Mouse (Mus musculus) thymus, postnatal 4 days (tissue): ENCODE measurements around the gene Boc.
A peak's percentile ranks its signal among the peaks of the same experiment; 100 is the strongest.

Experiments
- DNase-seq: peaks from one replicate; pipeline ENCODE4 v3.0.0; 2021

Boc gene

DNA sequence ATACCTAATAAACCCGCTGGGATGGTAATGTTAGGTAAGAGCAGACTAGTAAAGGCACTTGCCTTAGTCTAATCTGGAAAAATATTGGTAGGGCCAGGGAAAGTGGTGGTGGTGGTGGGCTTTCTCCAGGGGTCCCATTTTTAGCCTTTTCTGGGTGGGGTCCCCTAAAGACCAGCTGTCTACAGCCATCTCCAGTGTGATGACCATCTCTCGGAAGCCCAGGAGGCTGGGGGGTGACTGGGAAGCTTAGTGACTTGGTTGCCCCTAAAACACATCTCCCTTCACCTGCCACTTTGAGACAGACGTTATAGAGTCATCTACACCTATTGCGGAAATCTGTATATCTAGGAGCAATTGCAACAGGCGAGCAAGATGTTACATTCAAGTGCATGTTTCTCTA, 6.0 kb downstream of the Boc start:
- DNase-seq: no peak

DNA sequence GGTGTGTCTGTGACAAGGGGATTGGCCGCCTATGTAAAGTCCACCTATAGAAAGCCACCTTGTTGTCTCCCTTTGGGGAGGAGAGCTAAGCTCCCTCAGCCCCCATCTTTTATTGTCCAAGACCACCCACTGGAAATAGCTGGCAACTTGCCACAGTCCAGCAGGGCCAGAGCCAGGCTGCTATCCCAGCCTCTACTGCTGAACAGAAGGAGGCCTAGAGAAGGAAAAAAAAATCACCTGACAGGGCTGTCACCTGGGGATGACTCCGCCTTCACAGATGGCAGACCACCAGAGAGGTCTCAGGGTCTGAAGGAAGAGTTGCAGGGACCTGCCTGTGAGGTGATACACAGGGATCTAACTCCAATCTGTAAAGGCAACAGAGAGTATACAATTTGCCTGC, 6.7 kb downstream of the Boc start:
- DNase-seq: no peak

DNA sequence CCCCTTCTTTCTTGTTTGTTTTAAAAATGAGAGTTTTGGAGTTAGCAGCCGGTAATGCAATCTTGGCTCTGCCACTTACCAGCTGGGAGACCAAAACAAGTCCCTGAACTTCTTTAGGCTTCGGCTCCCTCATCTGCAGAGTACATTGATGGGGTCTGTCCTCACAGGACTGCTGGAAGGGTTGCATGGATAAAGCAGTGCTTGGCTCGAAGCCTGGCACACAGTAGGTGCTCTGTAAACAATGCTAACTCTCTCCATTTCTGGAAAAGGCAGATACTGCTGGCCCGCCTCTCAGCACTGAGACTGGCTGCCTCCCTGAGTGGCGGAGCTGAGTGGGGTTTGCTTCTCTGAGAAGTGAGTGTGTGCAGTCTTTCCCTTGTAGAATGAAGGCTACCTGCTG, 7.2 kb downstream of the Boc start:
- DNase-seq: no peak

DNA sequence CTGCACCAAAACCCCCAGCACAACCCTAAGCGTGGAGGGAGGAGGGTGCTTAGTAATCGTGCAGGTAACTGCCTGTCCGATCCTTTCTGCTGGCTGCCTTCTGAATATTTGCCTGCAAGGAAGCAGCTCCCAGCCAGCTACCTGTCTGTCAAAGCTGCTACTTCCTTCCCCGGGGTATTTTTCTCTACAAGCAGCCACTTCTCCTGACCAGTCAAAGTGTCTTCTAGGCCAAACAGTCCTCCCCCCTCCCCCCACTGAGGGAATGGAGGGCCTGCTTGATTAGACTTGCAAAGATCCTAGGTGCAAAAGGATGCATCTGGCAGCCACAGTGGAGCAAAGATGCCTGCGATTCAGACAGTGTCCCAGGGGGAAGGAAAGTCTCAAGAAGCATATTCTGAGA, 7.9 kb downstream of the Boc start:
- DNase-seq: no peak

DNA sequence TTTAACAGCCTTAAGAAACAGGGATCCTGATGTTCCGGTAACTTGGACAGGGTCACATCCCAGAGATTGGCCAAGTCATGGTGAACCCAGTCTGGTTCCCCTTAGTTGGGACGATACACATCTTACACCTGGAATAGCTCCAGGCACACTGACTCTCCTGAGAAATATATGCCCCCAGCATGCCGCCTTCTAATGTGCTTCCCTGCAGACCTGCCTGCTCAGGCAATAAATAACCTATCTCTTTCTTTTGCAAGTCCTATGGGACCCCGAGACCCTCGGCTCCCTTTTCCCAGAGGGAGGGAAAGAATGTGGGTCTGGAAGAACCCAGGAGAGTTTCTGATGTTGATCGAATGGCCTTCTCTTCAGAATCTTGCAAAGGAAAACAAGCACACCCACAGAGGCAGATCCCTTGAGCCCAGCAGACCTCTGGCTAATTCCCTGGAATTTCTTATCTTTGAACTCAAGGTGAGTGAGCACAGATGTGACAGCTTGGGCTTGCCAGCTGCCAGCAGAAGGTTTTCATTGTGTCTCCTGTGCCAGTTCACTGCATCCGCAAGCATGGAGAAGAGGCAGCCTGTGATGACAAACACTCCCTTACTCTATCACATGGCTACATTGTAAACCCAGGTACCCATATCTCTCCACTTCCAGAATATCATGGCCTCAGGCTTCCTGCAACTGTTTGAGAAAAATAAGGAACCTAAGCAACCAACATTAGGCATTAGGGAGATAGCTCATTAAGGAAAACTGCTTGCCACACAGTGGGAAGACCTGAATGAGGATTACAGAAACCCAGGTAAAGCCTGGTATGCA, 8.6 kb downstream of the Boc start:
- DNase-seq: no peak

DNA sequence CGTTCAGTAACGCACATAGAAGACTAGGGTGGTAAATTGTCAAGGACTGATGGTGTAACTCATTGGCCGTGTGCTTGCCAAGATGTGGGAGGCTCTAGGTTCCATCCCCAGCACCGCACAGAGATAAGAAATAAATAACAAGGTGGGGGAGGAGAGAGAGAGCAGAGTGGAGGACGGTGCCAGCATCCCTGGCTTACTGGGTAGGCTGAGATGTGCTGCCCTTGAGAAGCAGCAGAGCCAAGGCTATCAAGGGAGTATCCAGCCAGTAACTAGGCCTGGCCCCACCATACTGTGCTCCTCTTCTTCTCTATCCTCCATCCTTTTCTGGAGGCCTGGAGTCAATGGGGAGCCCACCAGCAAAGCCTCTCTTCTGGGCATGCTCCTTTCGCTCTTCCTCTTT, 9.3 kb downstream of the Boc start:
- DNase-seq: no peak

DNA sequence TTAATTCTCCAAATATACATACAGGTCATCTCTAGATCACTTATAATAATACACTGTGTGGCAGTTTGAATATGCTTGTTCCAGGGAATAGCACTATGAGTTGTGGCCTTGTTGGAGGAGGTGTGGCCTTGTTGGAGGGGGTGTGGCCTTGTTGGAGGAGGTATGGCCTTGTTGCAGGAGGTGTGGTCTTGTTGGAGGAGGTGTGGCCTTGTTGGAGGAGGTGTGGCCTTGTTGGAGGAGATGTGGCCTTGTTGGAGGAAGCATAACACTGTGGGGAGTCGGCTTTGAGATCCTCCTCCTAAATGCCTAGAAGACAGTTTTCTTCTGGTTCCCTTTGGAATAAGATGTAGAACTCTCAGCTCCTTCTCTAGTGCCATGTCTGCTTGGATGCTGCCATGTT, 10.7 kb downstream of the Boc start:
- DNase-seq: no peak

DNA sequence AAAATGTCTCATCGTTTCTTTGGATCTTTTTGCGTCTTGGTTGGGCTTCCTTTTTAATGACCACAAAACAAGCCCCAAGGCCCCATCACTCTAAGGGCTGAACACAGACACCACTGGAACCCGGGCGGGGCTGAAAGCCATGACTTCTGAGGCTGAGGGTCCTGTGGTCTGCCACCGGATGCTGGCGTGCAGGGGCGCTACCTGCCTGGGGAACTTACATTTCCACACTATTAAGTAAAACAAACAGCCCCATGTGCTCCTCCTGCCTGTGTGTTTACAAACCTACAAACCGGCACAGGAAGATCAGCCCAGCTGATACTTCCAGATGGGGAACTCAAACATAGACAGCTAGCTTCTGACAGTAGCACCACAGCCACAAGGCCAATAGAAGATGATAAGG, 11.9 kb downstream of the Boc start:
- DNase-seq: peak; percentile 44

DNA sequence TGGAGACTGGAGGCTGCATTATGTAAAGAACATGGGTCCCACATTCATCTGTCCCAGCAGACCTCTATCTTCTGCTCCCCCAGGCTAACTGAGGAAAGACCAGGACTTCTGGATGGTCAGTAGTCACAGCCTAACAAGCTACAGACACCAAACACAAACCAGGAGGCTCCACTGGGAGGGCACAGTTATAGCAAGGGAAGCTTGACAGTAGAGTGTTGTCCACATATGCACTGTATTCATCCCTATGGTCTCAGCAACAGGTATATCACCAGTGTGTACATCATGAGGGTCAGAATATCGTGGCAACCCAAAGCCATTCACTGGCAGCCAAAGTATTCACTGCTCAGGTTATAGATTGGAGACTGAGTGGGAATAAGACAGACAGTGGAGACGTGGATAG, 12.8 kb downstream of the Boc start:
- DNase-seq: no peak

DNA sequence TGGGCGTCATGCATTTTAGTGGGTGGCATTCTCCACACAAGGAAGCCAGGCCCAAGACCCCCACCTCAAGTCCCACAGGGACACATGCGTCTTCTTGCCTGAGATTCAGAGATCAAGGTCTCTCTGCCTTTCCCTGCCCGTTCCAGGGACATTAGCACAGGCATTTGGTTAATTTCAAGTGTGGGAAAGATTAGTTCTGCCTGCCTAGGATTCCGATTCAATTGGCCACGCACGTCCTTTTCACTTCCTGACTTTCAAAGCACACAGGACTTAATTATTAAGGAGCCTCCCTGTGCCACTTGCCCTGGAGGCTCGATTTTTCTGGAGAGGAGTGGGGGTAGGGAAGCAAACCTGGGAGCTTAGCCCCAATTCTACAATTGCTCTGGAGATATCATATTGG, 13.5 kb downstream of the Boc start:
- no peak for DNase-seq

DNA sequence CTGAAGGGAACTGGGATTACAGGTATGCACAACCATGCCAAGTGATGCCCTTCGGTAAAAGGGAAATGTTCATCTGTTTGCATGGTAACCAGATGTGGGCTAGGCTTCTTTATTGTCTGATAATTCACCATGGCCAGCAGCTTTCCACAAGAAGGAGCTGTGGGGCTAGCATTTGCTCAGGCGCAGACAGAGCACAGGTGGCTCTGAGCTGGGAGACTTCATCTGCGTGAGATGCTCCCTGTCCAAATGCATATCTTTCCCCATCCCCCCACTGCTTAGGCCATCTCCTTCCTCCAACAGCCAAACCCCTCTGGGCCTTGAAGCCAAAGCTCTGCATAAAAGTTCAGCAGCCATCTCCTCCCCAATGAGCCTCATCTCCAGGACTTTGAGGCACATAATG, 15.6 kb downstream of the Boc start:
- DNase-seq: no peak

DNA sequence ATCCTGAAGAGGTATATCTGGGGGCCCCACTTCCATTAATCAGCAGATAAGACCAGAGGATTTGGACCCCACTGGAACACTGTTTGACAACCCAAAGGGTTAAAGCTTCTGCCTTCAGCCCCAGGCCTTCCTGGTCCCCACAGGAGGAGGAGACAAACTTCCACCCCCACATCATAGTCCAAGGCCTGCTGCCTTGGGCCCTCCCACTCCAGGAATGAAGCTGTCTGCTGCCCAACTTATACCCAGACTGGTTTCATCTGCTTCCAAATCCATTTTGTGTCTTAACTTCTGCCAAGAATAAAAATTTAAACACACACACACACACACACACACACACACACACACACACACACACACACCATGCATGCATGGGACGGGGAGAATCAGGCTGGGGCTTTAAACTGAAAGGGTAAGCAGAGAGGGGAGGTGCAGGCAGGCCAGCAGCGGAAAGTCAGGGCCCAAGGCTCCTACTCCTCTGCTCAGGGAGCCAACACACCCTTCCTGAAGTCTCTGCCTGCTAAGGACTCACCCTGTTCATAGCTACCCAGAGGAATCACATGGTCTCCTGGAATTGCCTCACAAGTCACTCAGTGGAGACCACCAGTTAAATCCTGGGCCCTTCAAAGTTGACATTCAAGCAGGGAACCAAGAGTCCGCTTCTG, 16.5 kb downstream of the Boc start:
- no peak for DNase-seq

DNA sequence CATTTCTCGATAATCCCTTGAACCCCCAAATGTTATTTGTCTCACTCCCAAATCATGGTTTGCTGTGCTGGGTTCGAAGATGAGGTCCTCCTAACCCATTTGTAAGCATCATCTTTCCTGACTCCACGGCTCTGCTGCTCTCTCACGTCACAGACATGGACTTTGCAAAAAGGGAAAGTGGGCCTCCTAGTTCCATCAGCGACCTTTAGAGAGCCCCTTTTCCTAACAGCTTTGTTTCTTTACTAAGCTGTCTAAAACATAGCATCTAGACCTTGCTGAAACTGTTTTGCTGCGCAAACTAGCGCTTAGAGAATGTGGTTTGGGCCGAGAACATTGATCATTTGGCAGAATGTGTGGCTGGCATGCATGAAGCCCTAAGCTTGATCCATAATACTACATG, 19.1 kb downstream of the Boc start:
- no peak for DNase-seq

DNA sequence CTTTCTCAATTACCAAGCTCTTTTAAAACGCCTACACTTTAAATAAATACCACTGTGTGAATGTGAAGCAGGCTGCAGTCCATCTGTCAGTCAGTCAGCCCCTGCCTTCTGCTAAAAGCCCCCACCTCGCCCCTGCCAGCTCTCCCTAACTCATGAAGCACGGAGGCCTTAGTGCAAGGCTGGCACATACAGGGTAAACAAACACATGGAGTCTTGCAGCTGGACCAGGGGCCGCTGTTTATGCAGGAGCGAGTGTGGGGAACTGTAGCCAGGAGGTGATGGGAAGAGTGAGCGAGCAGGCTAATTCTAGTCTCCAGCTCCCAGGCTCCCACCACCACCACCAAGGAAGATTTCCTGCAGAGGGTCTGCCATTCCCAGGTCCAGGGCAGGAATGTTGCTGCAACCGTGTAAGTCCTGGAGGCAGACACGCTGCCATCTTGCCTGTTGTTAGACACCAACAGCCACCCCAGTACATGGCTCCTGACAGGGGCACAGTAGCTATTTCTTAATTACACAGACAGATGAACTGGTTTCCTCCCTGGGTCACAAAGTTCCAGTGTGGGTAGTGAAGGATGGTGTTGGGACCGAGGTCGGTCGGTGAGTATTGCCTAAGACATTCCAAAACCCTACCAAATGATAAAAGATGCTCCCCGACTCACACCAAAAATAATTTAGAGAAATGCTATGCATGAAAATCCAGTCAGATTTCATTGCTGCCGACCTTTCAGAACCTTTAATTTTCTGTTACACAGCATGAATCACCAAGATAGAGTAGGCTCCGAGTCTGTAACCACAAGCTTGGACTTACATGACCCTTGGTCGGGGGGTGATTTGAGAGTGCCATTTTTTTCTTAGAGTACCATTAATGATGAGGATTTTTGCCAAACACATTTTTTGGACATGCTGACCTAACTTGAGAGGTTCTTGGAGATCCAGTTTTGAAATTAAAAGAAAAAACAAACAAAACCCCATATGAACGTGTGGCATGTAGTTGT, 20.0 kb downstream of the Boc start:
- no peak for DNase-seq

DNA sequence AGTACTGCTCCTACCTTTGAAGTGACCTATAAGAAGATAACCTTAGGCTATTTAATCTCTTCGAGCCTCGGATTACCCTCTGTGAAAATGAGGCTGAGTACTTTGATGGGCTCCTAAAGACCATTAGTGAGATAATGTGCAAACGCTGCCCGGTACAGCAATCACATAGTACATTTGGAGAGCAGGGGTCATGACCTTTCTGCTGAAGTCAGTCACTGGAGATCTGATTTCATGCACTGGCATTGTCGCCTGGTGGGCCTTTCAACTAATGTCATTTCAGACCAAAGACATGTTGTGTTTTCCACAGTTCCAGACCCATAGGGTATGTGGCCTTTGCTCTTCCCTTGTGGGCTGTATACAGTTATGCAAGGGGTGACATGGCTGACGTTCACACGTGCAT, 24.6 kb downstream of the Boc start:
- DNase-seq: no peak

DNA sequence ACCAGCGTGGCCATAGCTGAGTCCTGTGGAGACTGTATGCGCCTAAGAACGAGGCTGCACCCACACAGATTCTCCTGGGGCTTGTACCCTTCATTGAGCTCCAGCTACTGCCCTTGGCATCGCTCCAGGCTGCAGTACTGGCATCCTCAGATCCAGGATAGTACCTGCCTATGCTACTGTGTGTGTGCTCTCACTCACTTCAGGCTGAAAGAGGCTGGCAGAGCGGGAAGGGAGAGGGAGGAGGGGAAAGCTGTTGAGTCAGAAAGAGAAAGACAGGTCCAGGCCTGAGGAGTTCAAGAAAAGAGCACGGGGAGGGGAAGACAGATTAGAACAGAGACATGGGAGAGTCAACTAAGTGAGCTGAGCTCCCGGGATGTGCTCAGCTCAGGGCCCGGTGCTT, 25.2 kb downstream of the Boc start:
- DNase-seq: no peak

DNA sequence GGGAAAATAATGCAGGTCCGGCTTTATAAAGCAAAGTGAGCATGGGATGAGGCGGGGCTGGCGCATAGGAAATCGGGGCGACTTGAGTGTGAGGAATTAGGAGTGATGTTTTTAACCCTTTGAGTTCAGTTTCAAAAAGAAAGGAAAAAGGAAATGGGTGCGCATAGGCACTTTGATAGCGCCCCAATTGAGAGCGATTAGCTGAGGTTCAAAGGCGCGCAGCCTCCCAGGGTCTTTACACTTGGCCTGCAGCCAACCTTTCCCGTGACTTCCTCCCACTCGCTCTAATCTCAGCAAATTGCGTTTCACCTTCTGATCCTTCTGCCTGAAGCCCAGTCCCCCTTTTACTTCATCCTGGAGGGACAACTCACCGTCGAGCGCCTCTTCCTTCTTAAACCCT, 25.8 kb downstream of the Boc start:
- no peak for DNase-seq

DNA sequence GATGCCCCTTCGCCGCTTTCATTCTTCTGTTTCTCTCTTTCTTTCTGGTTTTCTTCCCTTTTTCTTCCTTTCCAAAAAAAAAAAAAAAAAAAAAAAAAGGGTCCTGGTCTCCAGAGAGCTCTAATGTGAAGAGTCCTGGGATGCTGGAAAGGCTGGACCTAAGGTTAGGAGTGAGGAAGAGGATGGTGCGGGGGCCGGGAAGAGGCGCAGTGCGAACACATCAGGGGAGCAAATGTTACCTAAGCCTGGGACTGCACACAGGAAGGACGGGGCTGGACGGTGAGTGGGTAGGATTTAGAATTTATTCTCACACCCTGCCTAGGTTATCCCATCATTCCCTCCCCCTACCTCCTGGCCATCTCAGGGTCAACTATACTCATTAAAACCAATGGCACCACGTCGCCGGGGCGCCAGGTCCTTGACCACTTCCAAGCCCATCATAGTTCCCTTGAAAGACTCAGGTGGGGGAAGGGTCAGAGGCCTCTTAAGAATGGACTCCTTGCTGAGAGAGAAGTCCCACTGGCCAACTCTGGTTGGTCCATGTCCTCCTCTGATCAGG, 27.4 kb downstream of the Boc start:
- DNase-seq: no peak

DNA sequence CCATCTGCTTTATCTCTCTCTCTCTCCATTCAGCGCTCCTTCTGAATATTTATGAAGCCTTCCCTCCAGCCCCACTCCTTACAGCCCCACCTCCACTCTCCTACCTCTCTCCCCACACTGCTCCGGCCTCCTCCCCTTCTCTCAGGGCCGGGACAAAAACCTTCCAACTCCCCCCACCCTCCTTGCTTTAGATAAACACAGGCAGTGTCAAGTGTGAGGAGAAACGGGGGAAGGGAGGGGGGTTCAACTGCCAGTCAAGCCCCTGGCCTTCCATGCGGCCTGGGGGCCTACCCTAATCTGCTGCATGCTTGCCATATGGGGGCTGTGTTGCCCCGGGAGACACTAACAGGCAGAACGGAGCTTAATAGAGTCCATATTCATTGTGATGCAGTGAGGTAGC, 27.9 kb downstream of the Boc start:
- DNase-seq: no peak

DNA sequence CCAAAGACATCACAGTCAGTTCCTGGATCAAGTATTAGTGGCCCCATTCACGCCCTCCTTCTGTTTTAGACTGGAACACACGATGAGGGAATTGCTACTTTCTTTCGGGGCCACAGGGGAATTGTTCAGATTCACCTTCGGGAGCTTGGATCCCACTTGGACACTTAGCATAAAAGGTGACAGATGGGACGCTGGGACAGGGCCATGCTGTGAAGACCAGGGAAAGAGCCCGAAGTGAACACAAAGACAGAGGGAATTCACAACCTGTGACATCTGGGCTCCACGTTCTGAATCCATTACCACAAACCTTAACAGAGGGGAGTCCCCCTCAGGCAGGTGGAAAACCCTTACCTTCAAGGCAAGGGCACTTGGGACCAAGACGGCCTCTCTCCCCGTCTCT, 28.5 kb downstream of the Boc start:
- no peak for DNase-seq

DNA sequence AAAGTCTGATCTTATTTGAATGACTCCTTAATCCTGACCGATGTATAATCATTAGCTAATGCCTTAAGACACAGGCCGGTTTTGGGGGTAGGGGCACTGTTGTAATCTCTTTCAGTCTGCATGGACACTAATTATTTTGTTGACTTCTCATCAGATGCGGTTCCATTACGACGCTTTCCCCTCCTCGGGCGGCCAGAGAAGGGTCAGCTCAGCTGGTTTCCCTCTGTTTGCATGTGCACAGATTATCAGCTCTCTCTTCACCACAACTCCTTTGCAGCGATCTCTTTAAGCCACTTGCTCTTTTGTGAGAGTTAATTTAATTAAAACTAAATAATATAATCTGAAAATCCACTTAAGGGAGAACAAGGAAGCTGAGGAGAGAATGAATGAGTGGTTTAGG, 29.0 kb downstream of the Boc start:
- DNase-seq: no peak

DNA sequence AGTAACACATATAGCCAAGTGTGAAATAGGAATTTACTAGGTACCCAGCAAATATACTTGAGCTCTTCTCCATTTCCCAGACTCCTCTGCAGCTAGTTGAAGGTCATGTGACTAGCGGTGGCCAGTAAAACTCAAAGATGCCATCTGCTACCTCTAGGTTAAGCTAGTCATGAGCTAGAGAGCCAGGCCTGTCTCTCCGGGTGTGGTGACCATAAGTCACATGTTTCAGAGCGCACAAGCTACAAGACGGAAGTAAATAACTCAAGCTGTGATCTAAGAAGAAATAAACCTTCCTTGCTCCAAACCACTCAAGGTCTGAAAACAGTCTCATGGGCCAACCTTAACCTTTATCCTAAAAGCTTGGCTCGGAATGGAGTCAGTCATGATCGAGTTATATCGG, 29.7 kb downstream of the Boc start:
- no peak for DNase-seq

DNA sequence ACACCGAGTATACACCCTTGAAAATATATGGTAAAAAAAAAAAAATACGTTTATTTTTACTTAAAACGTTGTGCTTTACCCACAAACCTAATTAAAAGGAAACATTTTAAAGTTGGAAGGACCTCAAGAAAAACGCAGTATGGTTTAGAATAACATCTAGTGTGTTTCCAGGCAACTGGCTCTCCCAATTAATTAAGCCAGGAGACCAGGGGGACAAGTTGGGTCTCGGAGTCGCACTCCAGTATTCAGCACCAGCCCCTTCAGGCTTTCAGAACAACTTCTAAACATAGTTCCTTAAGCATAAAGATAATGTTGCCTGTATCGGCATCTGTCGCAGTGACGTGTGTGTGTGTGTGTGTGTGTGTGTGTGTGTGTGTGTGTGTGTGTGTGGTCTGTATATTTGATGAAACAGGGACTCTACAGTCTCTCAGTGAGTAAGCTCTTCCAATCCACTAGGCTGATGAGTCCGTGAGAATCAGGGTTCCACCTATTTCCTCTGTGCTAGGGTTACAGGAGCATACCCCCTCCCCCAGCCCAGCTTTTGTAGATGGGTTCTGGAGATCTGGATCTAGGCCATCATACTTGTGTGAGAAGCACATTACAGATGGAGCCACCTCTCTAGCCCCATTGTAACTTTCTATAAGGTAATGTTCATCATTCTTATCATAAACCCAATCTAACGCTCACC, 31.3 kb downstream of the Boc start:
- no peak for DNase-seq
